Mouse (Mus musculus) cerebellum, postnatal 4 days (tissue): ENCODE measurements around the gene Grin2d.
"Not testable (repeated sequence)": the region's sequence is repeated elsewhere in the genome, so short reads cannot be mapped to it uniquely, and the experiment has no call there.

Experiments used
- DNase-seq, 2 experiments: peaks; one replicate each; pipeline ENCODE4 v3.0.0; 2022; ENCODE audit warnings: low spot score in 2 of 2, mixed read lengths in 1 of 2

The Grin2d gene

GRCm38 (mm10) chr7:45878278-45878677, at the start of gene Grin2d:
Gene Grin2d (minus strand): TSS chr7:45878378.
- not testable (repeated sequence) for DNase-seq

DNA sequence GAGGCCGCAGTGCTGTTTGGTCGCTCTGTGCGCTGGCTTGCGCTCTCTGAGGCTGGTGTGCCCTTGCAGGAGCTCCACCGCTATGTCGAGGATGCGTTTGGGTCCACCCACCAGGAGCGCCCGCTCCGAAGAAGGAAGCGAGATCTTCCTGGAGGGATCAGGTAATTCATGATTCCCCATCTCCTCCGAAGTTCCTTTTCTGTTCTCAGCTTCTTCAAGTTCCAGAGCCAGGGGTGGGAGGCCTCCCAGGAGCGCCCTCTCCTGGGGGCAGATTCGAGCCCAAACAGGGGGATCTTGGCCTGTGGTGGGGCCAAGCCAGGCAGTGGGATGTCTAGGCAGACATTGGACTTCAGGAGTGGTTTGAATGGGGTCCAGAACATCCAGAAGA, 46.2 kb upstream of the Grin2d start:
- DNase-seq, result no peak

- DNase-seq, result peak in 1 of 2 experiments; percentile 50
These were observed 45.7 kb upstream of the Grin2d start, which contains the start of gene Ccdc114 for GRCm38 (mm10) chr7:45923762-45924428. Gene Ccdc114 (plus strand): TSS chr7:45924072.

DNA sequence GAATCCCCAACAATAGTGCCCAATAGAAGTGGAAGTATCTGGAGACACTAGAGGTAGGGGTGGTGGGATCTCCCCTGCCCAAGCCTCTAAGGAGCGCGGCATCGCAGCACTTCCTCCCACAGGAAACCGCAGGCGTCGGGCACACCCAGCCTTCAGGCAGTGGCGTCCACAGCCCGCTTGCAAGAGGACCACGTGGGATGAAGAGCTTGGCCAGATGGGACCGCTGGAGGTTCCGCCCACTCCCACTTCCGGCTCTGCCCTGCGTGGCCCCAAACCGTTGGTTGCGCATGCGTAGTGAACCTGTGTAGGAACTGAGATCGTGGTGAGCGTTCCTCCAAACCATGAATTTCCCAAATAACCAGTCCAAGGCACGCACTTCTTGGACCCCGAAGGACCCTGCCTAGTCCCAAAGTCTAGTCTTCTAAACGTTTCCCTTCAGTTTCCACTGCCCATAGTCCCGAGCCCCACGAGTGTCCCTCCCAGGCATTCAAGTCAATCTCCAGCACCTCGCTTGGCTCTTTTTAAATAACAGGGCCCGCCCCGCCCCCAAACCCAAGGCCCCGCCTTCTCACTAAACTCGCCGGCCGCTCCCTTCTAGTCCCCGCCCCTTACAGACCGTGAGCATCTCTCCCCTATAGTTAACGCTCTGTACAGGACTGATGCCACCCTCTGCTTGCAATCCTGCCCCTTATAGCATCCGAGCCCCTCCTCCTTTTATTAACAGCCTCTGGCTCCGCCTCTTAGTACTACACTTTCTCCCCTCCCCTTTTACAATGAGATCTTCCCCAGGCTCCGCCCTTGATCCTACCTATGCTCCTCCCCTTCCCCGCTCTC, 45.0 kb upstream of the Grin2d start:
- DNase-seq, result peak; percentile 80 to 86

DNA sequence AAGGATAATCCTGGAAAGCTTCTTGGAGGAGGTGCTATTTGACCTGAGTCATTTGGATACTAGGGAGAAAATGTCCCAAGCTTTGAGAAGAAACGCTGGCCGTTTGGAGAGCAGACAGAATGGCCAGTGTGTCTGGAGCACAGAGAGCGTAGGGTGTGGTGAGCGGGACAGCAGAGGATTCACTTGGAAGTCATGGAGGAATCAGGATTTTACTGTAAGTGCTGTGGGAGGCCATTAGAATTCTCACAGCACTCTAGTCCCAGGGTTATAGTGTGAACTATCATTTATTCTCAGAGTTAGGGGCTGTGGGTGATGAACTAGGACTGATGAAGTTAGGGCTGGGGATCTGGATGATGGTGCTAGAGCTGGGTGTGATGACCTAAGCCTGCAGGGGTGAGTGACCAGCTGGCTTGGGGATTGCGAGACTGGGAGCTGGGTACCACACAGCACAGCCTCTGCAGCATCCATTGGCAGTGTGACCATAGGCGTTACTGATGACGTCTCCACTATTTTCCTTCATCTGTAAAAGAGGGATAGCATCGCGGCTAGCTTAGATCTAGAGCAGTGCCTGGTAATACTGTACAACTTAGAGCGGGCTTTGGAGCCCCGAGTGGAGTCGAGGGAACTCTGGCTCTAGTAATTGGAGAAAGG, 43.9 kb upstream of the Grin2d start:
- no peak for DNase-seq

- no peak for DNase-seq
These were observed 43.1 kb upstream of the Grin2d start, which contains the start of gene Emp3 for GRCm38 (mm10) chr7:45921242-45921621. Gene Emp3 (minus strand): TSS chr7:45921404.

GRCm38 (mm10) chr7:45920583-45921241, 42.5 kb upstream of the Grin2d start:
- no peak for DNase-seq

- DNase-seq, result no peak
These were observed 41.6 kb upstream of the Grin2d start for GRCm38 (mm10) chr7:45919761-45920160.

- no peak for DNase-seq
These were observed 41.0 kb upstream of the Grin2d start for GRCm38 (mm10) chr7:45919083-45919671.

GRCm38 (mm10) chr7:45917926-45918325, 39.7 kb upstream of the Grin2d start:
- no peak for DNase-seq

GRCm38 (mm10) chr7:45917004-45917704, 39.0 kb upstream of the Grin2d start:
- no peak for DNase-seq

DNA sequence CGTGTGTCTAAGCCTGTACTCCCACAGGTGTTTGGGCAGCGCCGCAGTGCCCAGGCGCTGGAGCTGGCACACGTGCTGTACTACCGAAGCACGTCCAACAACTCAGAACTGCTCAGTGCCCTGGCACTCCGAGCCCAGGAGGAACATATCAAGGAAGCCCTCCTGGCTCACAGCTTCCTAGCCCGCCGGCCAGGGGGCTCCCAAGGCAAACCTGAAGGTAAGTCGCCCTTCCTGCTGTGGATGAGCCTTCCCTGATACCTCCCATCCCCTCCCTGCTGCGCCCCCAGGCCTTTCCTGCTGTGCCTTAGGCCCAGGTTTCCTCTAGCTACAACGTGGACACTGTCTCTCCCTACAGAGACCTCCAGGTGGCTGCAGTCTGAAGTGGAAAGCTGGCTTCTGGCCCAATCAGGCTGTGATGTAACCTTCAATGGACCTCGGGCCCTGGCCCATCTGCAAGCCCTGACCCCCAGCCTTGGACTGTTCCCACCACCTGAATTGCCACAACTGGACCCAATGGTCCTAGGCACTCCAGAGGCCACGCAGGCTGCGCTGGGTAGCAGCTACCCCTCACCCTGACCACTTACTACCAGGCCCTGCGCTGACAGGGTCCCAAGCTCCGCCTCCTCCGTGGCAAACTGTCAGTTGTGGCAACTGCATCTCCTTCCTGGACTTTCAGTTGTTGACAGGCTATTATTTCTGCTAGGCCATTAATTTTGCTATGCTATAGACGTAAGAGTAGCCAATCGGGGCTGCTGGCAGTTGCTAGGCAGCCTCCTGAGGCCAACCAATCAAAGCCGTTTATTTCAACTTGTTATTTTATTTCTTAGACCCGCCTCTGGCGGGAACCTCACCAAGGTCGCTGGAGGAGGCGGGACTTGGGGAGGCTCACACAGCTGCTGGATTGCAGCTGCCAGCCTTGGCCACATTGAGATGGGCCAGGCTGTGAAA, 38.2 kb upstream of the Grin2d start:
- DNase-seq, result peak in 1 of 2 experiments; percentile 54

GRCm38 (mm10) chr7:45915011-45915410, 36.8 kb upstream of the Grin2d start:
- DNase-seq, result no peak

DNA sequence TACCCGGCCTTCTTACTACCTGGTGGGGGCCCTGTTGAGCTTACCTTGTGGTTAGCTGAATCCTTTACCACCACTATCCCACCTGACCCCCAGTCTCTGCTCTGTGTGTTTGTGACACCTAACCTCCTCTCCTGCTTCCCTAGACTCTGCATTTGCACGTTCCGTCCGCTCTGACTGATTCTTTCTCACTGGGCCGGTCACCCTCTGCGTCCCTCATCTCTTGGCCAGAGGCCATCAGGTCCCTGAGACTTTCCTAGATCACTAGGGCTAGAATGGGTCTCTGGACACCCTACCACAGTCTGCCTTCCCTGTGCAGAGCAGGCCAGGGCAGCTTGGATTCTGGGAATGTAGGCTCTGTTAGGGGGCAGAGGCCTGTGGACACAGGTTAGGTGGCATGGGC, 35.9 kb upstream of the Grin2d start:
- DNase-seq, result no peak

- no peak for DNase-seq
These were observed 31.0 kb upstream of the Grin2d start for GRCm38 (mm10) chr7:45909145-45909544.

DNA sequence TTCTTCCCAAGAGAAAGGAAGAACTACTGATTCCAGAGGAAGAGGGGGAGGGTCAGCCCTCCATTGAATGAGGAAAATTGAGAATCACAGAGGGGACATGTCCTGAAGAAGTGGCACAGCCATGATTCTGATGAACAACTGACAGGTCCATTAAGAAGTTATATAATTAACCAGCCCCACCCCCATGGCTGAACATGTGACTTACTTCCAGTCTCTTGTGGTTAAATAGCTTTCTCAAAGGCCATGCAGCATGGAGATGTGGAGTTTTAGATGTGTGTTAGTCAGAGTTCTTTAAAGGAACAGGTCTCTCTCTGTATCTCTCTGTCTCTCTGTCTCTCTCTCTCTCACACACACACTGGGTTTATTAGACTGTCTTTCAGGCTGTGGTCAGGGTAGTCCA, 30.2 kb upstream of the Grin2d start:
- no peak for DNase-seq

- DNase-seq, result no peak
These were observed 28.4 kb upstream of the Grin2d start for GRCm38 (mm10) chr7:45906622-45907021.

GRCm38 (mm10) chr7:45902481-45903002, 24.4 kb upstream of the Grin2d start:
- DNase-seq, result no peak

GRCm38 (mm10) chr7:45901562-45901961, 23.4 kb upstream of the Grin2d start:
- DNase-seq, result no peak
